Mouse (Mus musculus) heart, embryonic 12.5 days (tissue): ENCODE results near the gene Nedd1. TPM values are rescaled to one million over a fixed set of nuclear protein-coding genes. Genes with fewer than 3 reads are reported as not detected.

Experiments used
- ATAC-seq: fragments of 200-750 bp; cut with Nextera tagmentation; 2 replicates; pipeline ENCODE4 v1.8.0; 2017; ENCODE audit warnings: moderate TSS enrichment, moderate library complexity; ENCODE audit not compliant: insufficient number of reproducible peaks, low FRiP score
- H3K27ac ChIP-seq: fragments of 300-500 bp; sonication (generic); 2 replicates; pipeline ENCODE4 v1.5.1; 2016; ENCODE audit warnings: mild to moderate bottlenecking, moderate library complexity; ENCODE audit not compliant: poor library complexity, severe bottlenecking
- H3K27me3 ChIP-seq: fragments of 300-500 bp; sonication (generic); replicated peaks from 2 replicates; pipeline ENCODE4 v1.6.1; 2016; ENCODE audit warnings: mild to moderate bottlenecking, moderate library complexity
- H3K36me3 ChIP-seq: fragments of 300-500 bp; sonication (generic); 2 replicates; pipeline ENCODE4 v1.6.1; 2016; ENCODE audit warnings: mild to moderate bottlenecking, moderate library complexity
- H3K4me1 ChIP-seq: fragments of 300-500 bp; sonication (generic); replicated peaks from 2 replicates; pipeline ENCODE4 v1.6.1; 2016; ENCODE audit warnings: mild to moderate bottlenecking
- H3K4me2 ChIP-seq: fragments of 300-500 bp; sonication (generic); 2 replicates; pipeline ENCODE4 v1.6.1; 2016; ENCODE audit warnings: mild to moderate bottlenecking, moderate library complexity
- H3K4me3 ChIP-seq: fragments of 300-500 bp; sonication (generic); 2 replicates; pipeline ENCODE4 v1.5.1; 2016; ENCODE audit warnings: mild to moderate bottlenecking
- H3K9ac ChIP-seq: fragments of 300-500 bp; sonication (generic); 2 replicates; pipeline ENCODE4 v1.6.1; 2016; ENCODE audit warnings: mild to moderate bottlenecking, moderate library complexity
- H3K9me3 ChIP-seq: fragments of 300-500 bp; sonication (generic); replicated peaks from 2 replicates; pipeline ENCODE4 v1.6.1; 2016; ENCODE audit warnings: mild to moderate bottlenecking, moderate library complexity
- WGBS: fragments of 180-500 bp; shearing (Covaris S2); methylation state at CpG from one replicate; pipeline ENCODE4 v1.1.7; 2016; 5-methylcytosine and 5-hydroxymethylcytosine counted together
- polyA plus RNA-seq: library from polyadenylated mRNA; unstranded; fragments of >200 nt; fragmentation: Nextera tagmentation; extraction: Ambion mirVana; gene quantifications from 2 replicates; pipeline ENCODE4 v1.2.1, GENCODE M21; 2016

The Nedd1 gene
- polyA plus RNA-seq, 1 experiment from 2014 or later: 52.3 TPM

- H3K4me3 ChIP-seq: no peak overlapping the region
- no peaks in the 10 kb centered on the region for H3K27me3 ChIP-seq
- H3K9ac ChIP-seq: no peak overlapping the region
- no peak overlapping the region for H3K4me2 ChIP-seq
- H3K4me1 ChIP-seq: no peaks in the 10 kb centered on the region
- no peaks in the 10 kb centered on the region for H3K36me3 ChIP-seq
- ATAC-seq: no peak
- no peaks in the 10 kb centered on the region for H3K9me3 ChIP-seq
- 78% methylated on average over 3 of the region's 3 CpGs for WGBS
- no peak overlapping the region for H3K27ac ChIP-seq
Observed at GRCm38 (mm10) chr10:92651266-92651665, 71.0 kb downstream of the Nedd1 start.

DNA sequence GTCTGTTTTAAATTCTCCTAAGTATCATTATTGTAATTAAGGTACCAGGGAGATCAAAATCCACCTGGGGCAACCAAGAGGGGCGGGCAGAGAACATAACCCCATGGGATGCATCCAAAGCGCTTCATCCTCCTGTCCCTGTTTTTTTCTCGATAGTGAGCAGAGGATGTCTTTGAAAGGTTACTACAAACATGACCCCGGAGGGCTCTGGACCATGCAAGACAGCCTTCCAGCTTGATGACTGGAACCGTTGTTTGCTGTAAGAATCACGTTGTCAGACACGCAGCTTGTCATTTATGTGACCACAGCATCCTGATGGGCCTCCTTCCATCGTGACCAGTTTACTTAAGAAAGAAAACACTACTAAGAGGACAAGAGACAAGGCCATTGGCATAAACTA lies 73.1 kb downstream of the Nedd1 start:
- 72% methylated on average over 8 of the region's 8 CpGs for WGBS

DNA sequence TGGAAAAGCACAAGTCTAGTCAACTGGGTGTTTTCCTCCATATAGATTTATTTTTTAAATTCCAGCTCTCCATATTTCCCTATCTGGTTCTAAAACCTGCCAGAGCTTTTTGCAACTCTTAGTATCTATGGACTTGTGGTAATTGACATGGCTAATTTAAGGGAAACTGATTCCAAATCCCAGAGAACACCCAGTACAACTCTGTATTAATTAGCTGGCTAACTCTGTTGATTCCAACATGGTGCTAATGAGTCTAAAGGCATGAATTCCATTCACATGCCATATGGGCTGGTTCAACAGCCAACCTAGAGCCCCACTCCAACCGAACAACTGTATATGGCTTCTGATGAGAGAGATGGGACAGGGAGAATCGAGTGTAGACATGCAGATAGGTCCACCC lies 74.5 kb downstream of the Nedd1 start:
- Histone ChIP-seq H3K9ac (no peak overlapping the region), H3K27ac (no peak overlapping the region), H3K4me3 (no peak overlapping the region), H3K36me3 (no peaks in the 10 kb centered on the region), H3K9me3 (no peaks in the 10 kb centered on the region), H3K4me2 (no peak overlapping the region), H3K4me1 (no peaks in the 10 kb centered on the region), H3K27me3 (no peaks in the 10 kb centered on the region)
- ATAC-seq: no peak
- 77% methylated on average over 2 of the region's 2 CpGs for WGBS

More for the DNA sequence above, 73.1 kb downstream of the Nedd1 start:
- no peak overlapping the region for H3K9ac ChIP-seq
- no peaks in the 10 kb centered on the region for H3K9me3 ChIP-seq
- H3K36me3 ChIP-seq: no peaks in the 10 kb centered on the region
- no peak for ATAC-seq
- no peak overlapping the region for H3K27ac ChIP-seq
- H3K4me1 ChIP-seq: no peaks in the 10 kb centered on the region
- no peaks in the 10 kb centered on the region for H3K27me3 ChIP-seq
- no peak overlapping the region for H3K4me3 ChIP-seq
- H3K4me2 ChIP-seq: no peak overlapping the region

DNA sequence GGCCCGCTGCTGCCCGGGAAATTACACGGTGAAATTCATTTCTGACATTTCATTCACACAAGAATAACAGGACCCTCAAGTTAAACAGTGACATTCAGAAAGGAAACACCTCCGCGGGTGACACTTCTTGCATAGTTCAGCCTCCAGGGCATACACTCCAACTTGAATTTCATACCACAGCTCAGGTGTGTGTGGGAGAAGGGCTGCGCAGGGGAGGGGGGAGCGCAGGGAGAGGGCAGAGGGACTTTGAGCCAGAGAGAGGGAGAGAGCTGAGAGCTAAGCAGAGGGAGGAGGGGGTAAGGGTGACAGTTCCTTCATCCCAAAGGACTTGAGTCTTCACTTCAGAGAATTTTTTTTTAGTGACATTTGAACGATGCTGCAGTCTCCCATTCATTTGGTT lies 78.2 kb downstream of the Nedd1 start:
- Histone ChIP-seq H3K9ac (no peak overlapping the region), H3K27me3 (no peaks in the 10 kb centered on the region), H3K4me2 (no peak overlapping the region), H3K9me3 (no peaks in the 10 kb centered on the region), H3K4me3 (no peak overlapping the region), H3K36me3 (no peaks in the 10 kb centered on the region), H3K27ac (no peak overlapping the region), H3K4me1 (no peaks in the 10 kb centered on the region)
- no peak for ATAC-seq
- WGBS: 75% methylated on average over 8 of the region's 8 CpGs

- no peaks in the 10 kb centered on the region for H3K36me3 ChIP-seq
- no peak overlapping the region for H3K4me3 ChIP-seq
- H3K9me3 ChIP-seq: peaks cover 7% of the 10 kb centered on the region; the same call in 1 of the 2 replicates
- H3K27ac ChIP-seq: no peak overlapping the region
- no peak overlapping the region for H3K4me2 ChIP-seq
- ATAC-seq: no peak
- H3K27me3 ChIP-seq: no peaks in the 10 kb centered on the region
- no peaks in the 10 kb centered on the region for H3K4me1 ChIP-seq
- no peak overlapping the region for H3K9ac ChIP-seq
Observed at GRCm38 (mm10) chr10:92641032-92641431, 81.2 kb downstream of the Nedd1 start.
